Mouse (Mus musculus) lung, postnatal 14 days (tissue): ENCODE data around the gene Gm18336.
"Not testable (repeated sequence)": the region's sequence is repeated elsewhere in the genome, so short reads cannot be mapped to it uniquely, and the experiment has no call there.

Experiments
- DNase-seq: peaks from one replicate; pipeline ENCODE4 v3.0.0; 2021

The Gm18336 gene

GRCm38 (mm10) chrX:73398636-73399035, at the start of gene Gm18336:
Gm18336 (minus strand) TSS chrX:73398736.
- not testable (repeated sequence) for DNase-seq

- no peak for DNase-seq
Measured at GRCm38 (mm10) chrX:73441428-73441827, 42.9 kb upstream of the Gm18336 start.

DNA sequence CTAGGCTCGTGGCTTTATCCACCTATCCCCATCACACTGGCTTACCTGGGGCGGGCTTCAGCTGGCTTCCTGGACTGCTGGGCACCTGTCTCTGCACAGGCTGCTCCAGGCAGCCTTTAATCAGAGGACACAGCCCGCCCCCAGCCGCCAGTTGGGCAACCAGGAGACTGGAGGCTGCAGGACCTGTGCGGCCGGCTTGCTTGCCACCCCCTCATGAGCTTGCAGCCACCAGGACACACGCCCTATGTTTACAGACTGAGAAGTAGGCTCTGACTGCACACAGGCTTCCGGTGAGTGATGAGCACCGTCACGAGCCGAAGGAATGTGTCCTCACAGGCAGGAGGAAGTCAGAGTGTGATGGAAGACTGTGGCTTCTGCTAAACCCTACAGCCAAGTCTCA, 36.7 kb upstream of the Gm18336 start, which contains the start of gene Trex2:
Gene Trex2, minus strand, starts transcription at position 93 of the 400 bp plus-strand sequence.
- DNase-seq, result no peak

DNA sequence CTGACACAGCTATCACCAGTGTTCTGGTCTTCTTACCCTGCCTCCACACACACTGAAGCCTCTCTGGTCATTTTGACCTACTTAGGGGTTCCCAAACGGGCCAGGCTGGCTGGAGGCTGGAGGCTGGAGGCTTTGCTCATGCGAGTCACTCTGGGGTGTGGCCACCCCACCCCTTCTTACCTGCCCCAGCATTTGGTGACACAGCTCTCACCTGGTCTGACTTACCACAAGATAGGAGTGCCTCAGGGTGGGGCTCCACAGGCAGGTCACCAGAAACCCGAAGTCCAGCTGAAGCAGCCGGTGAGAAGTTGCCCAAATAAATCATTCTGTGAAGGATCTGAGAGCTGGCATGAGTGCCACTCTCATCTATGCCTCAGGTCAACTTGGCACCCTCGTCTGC, 34.3 kb upstream of the Gm18336 start:
- no peak for DNase-seq

- no peak for DNase-seq
Measured at GRCm38 (mm10) chrX:73430036-73430435, 31.5 kb upstream of the Gm18336 start.

GRCm38 (mm10) chrX:73412767-73413166, 14.2 kb upstream of the Gm18336 start:
- no peak for DNase-seq

- no peak for DNase-seq
Measured at GRCm38 (mm10) chrX:73410880-73411517, 12.5 kb upstream of the Gm18336 start, which contains the start of gene Zfp92. Zfp92 (plus strand) TSS chrX:73411096.

DNA sequence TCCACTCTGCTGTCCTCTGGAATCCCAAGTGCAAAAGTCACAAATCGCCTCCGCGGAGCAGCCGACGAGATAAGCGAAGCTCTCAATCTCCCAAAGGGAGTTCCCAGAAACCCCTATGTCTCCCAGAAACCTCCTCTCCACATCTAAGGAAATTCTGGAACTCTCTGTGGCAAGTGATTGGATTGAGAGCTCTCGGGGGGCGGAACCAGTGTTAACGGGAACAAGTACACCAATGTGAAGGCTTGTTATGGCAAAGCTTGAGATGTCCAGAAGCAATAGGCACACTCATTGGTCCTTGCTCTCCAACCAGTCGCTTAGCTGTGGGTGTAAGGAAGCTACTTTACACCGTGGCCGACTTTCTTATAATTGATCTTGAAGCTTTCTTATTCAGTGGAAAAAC, 3.1 kb upstream of the Gm18336 start:
- no peak for DNase-seq

DNA sequence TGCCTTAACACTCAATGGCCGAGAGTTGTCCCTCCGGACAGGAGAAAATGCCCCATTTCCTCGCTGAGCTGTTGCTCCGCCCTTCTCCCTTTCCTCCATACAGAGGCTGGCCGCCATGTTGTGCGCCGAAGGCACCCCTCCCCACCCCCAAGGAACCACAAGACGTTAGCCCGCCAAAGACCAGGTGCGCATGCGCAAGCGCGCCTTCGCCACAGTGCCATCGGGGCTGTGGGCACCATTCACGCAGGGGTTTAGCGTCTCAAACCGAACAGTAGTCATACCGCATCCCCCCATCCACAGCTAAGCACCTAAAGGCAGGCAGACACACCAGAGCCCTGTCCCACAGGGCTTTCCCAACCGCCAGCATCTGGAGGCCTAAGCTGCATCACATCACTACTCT, 2.4 kb upstream of the Gm18336 start:
- no peak for DNase-seq

GRCm38 (mm10) chrX:73396446-73396845, 2.1 kb downstream of the Gm18336 start:
- DNase-seq, result no peak

- DNase-seq, result no peak
Measured at GRCm38 (mm10) chrX:73391481-73391880, 7.1 kb downstream of the Gm18336 start.

DNA sequence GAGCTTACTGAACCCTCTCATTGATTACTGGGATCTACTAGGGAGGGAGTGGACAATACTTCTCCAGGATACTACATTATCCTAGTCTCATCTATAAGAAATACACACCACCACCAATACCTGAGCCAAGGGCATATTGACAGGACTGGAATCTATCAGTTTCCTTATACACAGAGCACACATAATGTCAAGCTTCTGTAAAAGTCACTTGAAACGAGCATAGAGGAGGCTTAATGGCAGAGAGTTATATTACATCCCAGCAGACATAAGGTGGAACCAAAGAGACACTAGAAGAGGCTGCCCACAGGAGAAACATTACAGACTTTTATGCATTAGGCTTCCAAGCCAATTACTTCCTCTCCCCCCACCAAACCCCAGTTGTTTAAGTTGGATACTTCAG, 13.6 kb downstream of the Gm18336 start:
- DNase-seq, result no peak

DNA sequence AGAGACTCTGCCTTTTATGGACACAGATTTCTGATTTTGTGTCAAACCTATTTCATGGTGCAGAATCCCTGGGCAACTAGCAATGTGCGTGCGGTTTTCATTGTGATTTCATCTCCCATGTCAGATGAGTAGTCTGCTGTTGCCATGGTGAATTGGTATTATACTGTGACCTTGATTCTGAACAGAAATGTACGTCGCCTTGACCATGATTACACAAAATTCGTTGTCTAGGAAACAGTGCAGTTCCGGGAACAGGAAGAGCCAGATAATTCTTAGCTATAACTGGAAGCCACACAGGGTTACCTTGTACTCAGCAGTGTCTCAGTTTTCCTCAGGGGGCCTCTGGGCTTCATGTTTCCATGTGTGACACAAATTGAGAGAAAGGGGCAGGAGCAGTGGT, 14.1 kb downstream of the Gm18336 start:
- no peak for DNase-seq

GRCm38 (mm10) chrX:73363291-73363690, 35.2 kb downstream of the Gm18336 start:
- DNase-seq, result no peak

DNA sequence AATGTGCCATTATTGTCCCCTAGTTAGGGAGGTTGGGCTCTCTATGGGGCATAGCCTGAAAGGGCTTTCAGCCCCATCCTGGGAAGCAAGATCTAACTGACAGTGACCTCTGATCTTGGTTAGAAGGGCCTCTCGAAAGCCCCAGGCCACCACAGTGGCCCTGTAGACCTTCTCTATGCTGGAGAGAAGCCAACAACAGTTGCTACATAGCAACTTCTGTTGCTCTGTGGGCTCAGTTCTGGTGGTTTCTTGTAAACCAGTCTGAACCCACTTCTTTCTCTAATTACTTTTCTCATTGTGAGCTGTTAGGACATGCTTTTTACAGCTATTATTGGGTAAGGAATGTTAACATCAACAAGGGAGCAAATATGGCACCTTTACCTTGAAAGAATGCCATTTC, 41.8 kb downstream of the Gm18336 start:
- no peak for DNase-seq

DNA sequence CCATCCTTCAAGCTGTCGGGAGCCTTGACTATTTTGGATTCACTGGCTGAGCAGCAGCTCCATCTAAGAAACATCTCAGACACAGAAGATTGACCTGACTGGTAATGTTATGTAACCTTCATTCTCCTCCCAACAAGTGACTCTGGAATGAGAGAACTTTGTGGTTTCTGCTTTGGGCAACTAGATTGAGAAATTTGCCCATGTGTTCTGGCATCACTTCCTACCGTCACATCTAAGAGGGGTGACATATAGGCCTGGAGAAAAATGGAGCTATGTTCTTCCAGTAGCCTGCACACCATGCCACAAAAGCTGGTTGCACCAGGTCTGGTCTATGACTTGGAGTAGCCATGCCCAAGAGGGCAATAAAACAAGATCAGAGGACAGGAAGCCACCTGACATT, 42.4 kb downstream of the Gm18336 start:
- DNase-seq, result no peak
